Mouse (Mus musculus) lung, adult 2 months (tissue): Measurements from ENCODE around the gene Phf11d. TPM values are rescaled to one million over a fixed set of nuclear protein-coding genes. Genes with fewer than 3 reads are reported as not detected.
"Not testable (repeated sequence)": the region's sequence is repeated elsewhere in the genome, so short reads cannot be mapped to it uniquely, and the experiment has no call there.

Experiments
- DNase-seq: peaks from one replicate; pipeline ENCODE4 v3.0.0; 2022
- H3K4me1 ChIP-seq: fragments of 200-500 bp; 2 replicates; pipeline ENCODE4 v1.6.1; 2011; ENCODE audit warnings: low read length; ENCODE audit not compliant: control insufficient read depth, insufficient read depth
- H3K4me3 ChIP-seq: fragments of 200-500 bp; replicated peaks from 2 replicates; pipeline ENCODE3; 2011; ENCODE audit warnings: low read depth, mild to moderate bottlenecking, control low read depth, low read length; ENCODE audit errors: extremely low read depth
- CTCF ChIP-seq: fragments of 200-500 bp; IDR thresholded peaks from 2 replicates; pipeline ENCODE4 v1.5.1; 2011; ENCODE audit warnings: mild to moderate bottlenecking, low read length, control low read depth; ENCODE audit not compliant: insufficient read depth
- WGBS: fragments of 180-500 bp; shearing (Covaris S2); methylation state at CpG from one replicate; pipeline ENCODE4 v1.1.7; 2018; 5-methylcytosine and 5-hydroxymethylcytosine counted together
- polyA plus RNA-seq: library from polyadenylated mRNA; depleted of rRNA; stranded (reverse); fragments of >200 nt; gene quantifications from 2 replicates; pipeline ENCODE4 v1.2.3, GENCODE M21; 2012; rRNA removed

Gene Phf11d
- polyA plus RNA-seq, 1 experiment: 17.3 TPM

- not testable (repeated sequence) for H3K4me1 ChIP-seq, H3K4me3 ChIP-seq, DNase-seq
- WGBS: 49% methylated on average over 3 of the region's 3 CpGs
- peak; percentile 37; the same call in 1 of the 2 replicates for TF ChIP-seq CTCF
Observed at GRCm38 (mm10) chr14:59330499-59330898, 34.8 kb downstream of the Phf11d start.

- WGBS: 67% methylated on average over 6 of the region's 6 CpGs
- DNase-seq, H3K4me3 ChIP-seq, H3K4me1 ChIP-seq: not testable (repeated sequence)
Observed at GRCm38 (mm10) chr14:59319970-59320369, 45.3 kb downstream of the Phf11d start.

GRCm38 (mm10) chr14:59319036-59319435, 46.2 kb downstream of the Phf11d start:
- 74% methylated on average over 3 of the region's 3 CpGs for WGBS
- not testable (repeated sequence) for H3K4me1 ChIP-seq, DNase-seq, H3K4me3 ChIP-seq

Other genes with a start within 250 kb of the Phf11d start
- not detected in 2 replicates for gene 1700129C05Rik, start 222.6 kb downstream of the Phf11d start, polyA plus RNA-seq
- gene Gm5142, start 186.7 kb downstream of the Phf11d start, polyA plus RNA-seq: not detected in 2 replicates
- gene Rcbtb1, start 164.3 kb downstream of the Phf11d start, polyA plus RNA-seq: 10.2 and 11.7 TPM in 2 replicates
- not detected in 2 replicates for gene Gm6904, start 105.3 kb downstream of the Phf11d start, polyA plus RNA-seq
- gene Phf11a, start 67.9 kb downstream of the Phf11d start, polyA plus RNA-seq: 0.80 and 0.96 TPM in 2 replicates
- gene Phf11b, start 24.1 kb downstream of the Phf11d start, polyA plus RNA-seq: 1.2 and 1.6 TPM in 2 replicates
- gene Phf11c, start 29.9 kb upstream of the Phf11d start, polyA plus RNA-seq: 0.36 and 0.70 TPM in 2 replicates
- gene Setdb2, start 75.4 kb upstream of the Phf11d start, polyA plus RNA-seq: 3.1 and 5.1 TPM in 2 replicates
- gene Cab39l, start 75.5 kb upstream of the Phf11d start, polyA plus RNA-seq: 7.9 and 13.1 TPM in 2 replicates
- gene Cdadc1, start 232.5 kb upstream of the Phf11d start, polyA plus RNA-seq: 6.3 and 9.9 TPM in 2 replicates